Mouse (Mus musculus) MEL (cell line): ENCODE measurements around the gene Vmn2r105. TPM values are rescaled to one million over a fixed set of nuclear protein-coding genes. Genes with fewer than 3 reads are reported as not detected.

Source experiments
- DNase-seq: peaks from one replicate; pipeline ENCODE4 v3.0.0; 2011; ENCODE audit warnings: low read depth, low spot score
- H3K27ac ChIP-seq: 2 replicates; pipeline ENCODE4 v1.5.1; 2012; ENCODE audit warnings: low read depth, mild to moderate bottlenecking, control low read depth, low read length, moderate library complexity; ENCODE audit not compliant: control insufficient read depth
- H3K27me3 ChIP-seq, 2 experiments: fragments of 150-350 bp in 1 of 2; sonication (generic) in 1 of 2; 2 replicates each; pipeline ENCODE4 v1.6.1; 2012; ENCODE audit warnings: low read length in 2 of 2, mild to moderate bottlenecking in 2 of 2, improper control_type of control experiment in 1 of 2, moderate library complexity in 1 of 2; ENCODE audit not compliant: insufficient read depth in 2 of 2, control insufficient read depth in 1 of 2
- H3K36me3 ChIP-seq, 2 experiments: 2 replicates each; pipeline ENCODE4 v1.6.1; 2012 to 2014; ENCODE audit warnings: low read length in 2 of 2, improper control_type of control experiment in 1 of 2, inconsistent platforms in 1 of 2, mild to moderate bottlenecking in 1 of 2; ENCODE audit not compliant: insufficient read depth in 2 of 2, control insufficient read depth in 1 of 2
- H3K4me1 ChIP-seq, 2 experiments: fragments of 150-350 bp in 1 of 2; sonication (generic) in 1 of 2; 2 replicates each; pipeline ENCODE4 v1.6.1; 2012; ENCODE audit warnings: low read length in 2 of 2, improper control_type of control experiment in 1 of 2, mild to moderate bottlenecking in 1 of 2; ENCODE audit not compliant: insufficient read depth in 2 of 2, control insufficient read depth in 1 of 2
- H3K4me3 ChIP-seq, 2 experiments: fragments of 150-350 bp in 1 of 2; sonication (generic) in 1 of 2; 2 replicates each; pipeline ENCODE4 v1.5.1; 2012; ENCODE audit warnings: low read depth in 2 of 2, low read length in 2 of 2, mild to moderate bottlenecking in 2 of 2, moderate library complexity in 2 of 2, control low read depth in 1 of 2, improper control_type of control experiment in 1 of 2; ENCODE audit not compliant: control insufficient read depth in 1 of 2, insufficient read depth in 1 of 2
- H3K79me2 ChIP-seq: 2 replicates; pipeline ENCODE4 v1.6.1; 2012; ENCODE audit warnings: mild to moderate bottlenecking, low read length, moderate library complexity; ENCODE audit not compliant: control insufficient read depth, poor library complexity, insufficient read depth
- H3K9ac ChIP-seq: 2 replicates; pipeline ENCODE4 v1.6.1; 2012; ENCODE audit warnings: low read depth, mild to moderate bottlenecking, control low read depth, low read length, moderate library complexity; ENCODE audit not compliant: control insufficient read depth, poor library complexity, severe bottlenecking
- H3K9me3 ChIP-seq: fragments of 150-350 bp; sonication (generic); replicated peaks from 2 replicates; pipeline ENCODE4 v1.6.1; 2012; ENCODE audit warnings: mild to moderate bottlenecking, low read length, improper control_type of control experiment, moderate library complexity; ENCODE audit not compliant: insufficient read depth
- CHD1 ChIP-seq: IDR thresholded peaks from 2 replicates; pipeline ENCODE4 v1.6.1; 2012; ENCODE audit warnings: low read depth, mild to moderate bottlenecking, inconsistent platforms, low read length, improper control_type of control experiment
- CHD2 ChIP-seq: IDR thresholded peaks from 2 replicates; pipeline ENCODE4 v1.6.1; 2011; ENCODE audit warnings: low read length, improper control_type of control experiment
- E2F4 ChIP-seq: IDR thresholded peaks from 2 replicates; pipeline ENCODE4 v1.6.1; 2011; ENCODE audit warnings: low read depth, low read length, improper control_type of control experiment, borderline replicate concordance
- EP300 ChIP-seq, 2 experiments: IDR thresholded peaks; 2 replicates each; pipeline ENCODE4 v1.6.1; 2011; ENCODE audit warnings: improper control_type of control experiment in 2 of 2, low read length in 2 of 2, low read depth in 1 of 2, mild to moderate bottlenecking in 1 of 2
- ETS1 ChIP-seq: IDR thresholded peaks from 2 replicates; pipeline ENCODE4 v1.6.1; 2012; ENCODE audit warnings: low read depth, mild to moderate bottlenecking, inconsistent platforms, low read length, improper control_type of control experiment, moderate library complexity
- MAFK ChIP-seq: IDR thresholded peaks from 2 replicates; pipeline ENCODE4 v1.6.1; 2011; ENCODE audit warnings: low read depth, mild to moderate bottlenecking, low read length, improper control_type of control experiment, borderline replicate concordance
- MAZ ChIP-seq: IDR thresholded peaks from 2 replicates; pipeline ENCODE4 v1.6.1; 2012; ENCODE audit warnings: low read depth, mild to moderate bottlenecking, inconsistent platforms, low read length, improper control_type of control experiment
- MXI1 ChIP-seq: IDR thresholded peaks from 2 replicates; pipeline ENCODE4 v1.6.1; 2011; ENCODE audit warnings: mild to moderate bottlenecking, low read depth, low read length, improper control_type of control experiment
- MYC ChIP-seq: IDR thresholded peaks from 2 replicates; pipeline ENCODE4 v1.6.1; 2011; ENCODE audit warnings: low read depth, mild to moderate bottlenecking, low read length, improper control_type of control experiment, moderate library complexity
- RCOR1 ChIP-seq: IDR thresholded peaks from 2 replicates; pipeline ENCODE4 v1.6.1; 2012; ENCODE audit warnings: low read depth, mild to moderate bottlenecking, inconsistent platforms, low read length, improper control_type of control experiment
- TAL1 ChIP-seq: IDR thresholded peaks from 2 replicates; pipeline ENCODE4 v1.6.1; 2012; ENCODE audit warnings: mild to moderate bottlenecking, inconsistent platforms, low read length, moderate library complexity, mixed read lengths
- TCF12 ChIP-seq: IDR thresholded peaks from 2 replicates; pipeline ENCODE4 v1.6.1; 2014; ENCODE audit warnings: low read depth, mild to moderate bottlenecking, inconsistent platforms, low read length, improper control_type of control experiment, moderate library complexity
- USF1 ChIP-seq: IDR thresholded peaks from 2 replicates; pipeline ENCODE4 v1.6.1; 2014; ENCODE audit warnings: low read depth, mild to moderate bottlenecking, inconsistent platforms, low read length, improper control_type of control experiment, moderate library complexity
- ZC3H11A ChIP-seq: IDR thresholded peaks from 2 replicates; pipeline ENCODE4 v1.6.1; 2012; ENCODE audit warnings: low read depth, mild to moderate bottlenecking, inconsistent platforms, low read length, improper control_type of control experiment
- polyA plus RNA-seq, 2 experiments: library from polyadenylated mRNA; stranded (reverse) in 1 of 2; unstranded in 1 of 2; fragments of >175 nt in 1 of 2; fragments of >200 nt in 1 of 2; gene quantifications; 2 replicates each; pipeline versions ENCODE4 v1.2.1 to v1.2.4; 2012; ENCODE audit warnings: low replicate concordance in 2 of 2, low read depth in 1 of 2; ENCODE audit not compliant: insufficient read length in 2 of 2, insufficient read depth in 1 of 2, missing spikeins in 1 of 2
- total RNA-seq: library from RNA; depleted of rRNA; stranded (reverse); fragments of 300-350 nt; gene quantifications from 2 replicates; pipeline ENCODE4 v1.2.3, GENCODE M21; 2012; rRNA removed

Vmn2r105 gene
- total RNA-seq (not detected in 2 replicates), polyA plus RNA-seq (not detected)

GRCm38 (mm10) chr17:20234952-20235351, at the start of gene Vmn2r105:
TSS of gene Vmn2r105 (minus strand) at chr17:20235052.
- Histone ChIP-seq H3K79me2 (no peaks in the 10 kb centered on the region), H3K36me3 (no peaks in the 10 kb centered on the region), H3K27ac (no peak within 1 kb of the TSS), H3K9me3 (no peaks in the 10 kb centered on the region), H3K9ac (no peak within 1 kb of the TSS), H3K27me3 (no peaks in the 10 kb centered on the region), H3K4me1 (no peaks in the 10 kb centered on the region), H3K4me3 (no peak within 1 kb of the TSS)
- TF ChIP-seq CHD2 (no peak), MAZ (no peak), E2F4 (no peak), MYC (no peak), USF1 (no peak)
- DNase-seq = no peak

- Histone ChIP-seq H3K4me1 (peaks cover 0 to 2% of the 10 kb centered on the region in 2 experiments; a peak in 1 of 4 replicates), H3K79me2 (no peaks in the 10 kb centered on the region), H3K36me3 (peaks cover 0 to 3% of the 10 kb centered on the region in 2 experiments; a peak in 1 of 4 replicates), H3K27ac (no peak overlapping the region), H3K27me3 (no peaks in the 10 kb centered on the region), H3K9ac (no peak overlapping the region), H3K4me3 (no peak overlapping the region), H3K9me3 (no peaks in the 10 kb centered on the region)
- DNase-seq = peak; percentile 85
- TF ChIP-seq ETS1 = no peak; the same call in 1 of the 2 replicates
- peak; percentile 60; the same call in 1 of the 2 replicates for TF ChIP-seq RCOR1
- TF ChIP-seq EP300 (IDR thresholded peaks at IDR 0.05; ENCODE audit: low read depth in 1 of 2, low read length in 2 of 2) = peak; percentile 28 to 54; a peak in 3 of 4 replicates
Measured at GRCm38 (mm10) chr17:20255522-20255921, 20.7 kb upstream of the Vmn2r105 start.

GRCm38 (mm10) chr17:20182997-20183396, 51.9 kb downstream of the Vmn2r105 start, which contains the start of gene Fpr-rs6:
TSS of gene Fpr-rs6 (minus strand) at chr17:20183097.
- Histone ChIP-seq H3K27ac (no peak within 1 kb of the TSS), H3K9ac (no peak within 1 kb of the TSS), H3K27me3 (no peaks in the 10 kb centered on the region), H3K4me3 (no peak within 1 kb of the TSS), H3K79me2 (no peaks in the 10 kb centered on the region), H3K9me3 (no peaks in the 10 kb centered on the region), H3K4me1 (no peaks in the 10 kb centered on the region), H3K36me3 (no peaks in the 10 kb centered on the region)
- DNase-seq = no peak
- TF ChIP-seq TCF12 (no peak), MXI1 (no peak), ZC3H11A (no peak), MYC (no peak), CHD1 (no peak), CHD2 (no peak), MAFK (no peak), TAL1 (no peak)

Other genes starting within 250 kb of the Vmn2r105 start
- gene Vmn2r104, start 186.7 kb downstream of the Vmn2r105 start, total RNA-seq = not detected in 2 replicates
- gene Vmn2r104, start 186.7 kb downstream of the Vmn2r105 start, polyA plus RNA-seq = not detected
- gene Fpr-rs7, start 120.8 kb downstream of the Vmn2r105 start, total RNA-seq = not detected in 2 replicates
- gene Fpr-rs7, start 120.8 kb downstream of the Vmn2r105 start, polyA plus RNA-seq = not detected
- gene Fpr-rs6, start 52.0 kb downstream of the Vmn2r105 start, total RNA-seq = not detected in 2 replicates
- not detected for gene Fpr-rs6, start 52.0 kb downstream of the Vmn2r105 start, polyA plus RNA-seq
- not detected in 2 replicates for gene Vmn2r106, start 50.5 kb upstream of the Vmn2r105 start, total RNA-seq
- gene Vmn2r106, start 50.5 kb upstream of the Vmn2r105 start, polyA plus RNA-seq = not detected
- gene Vmn2r107, start 110.2 kb upstream of the Vmn2r105 start, total RNA-seq = not detected in 2 replicates
- not detected for gene Vmn2r107, start 110.2 kb upstream of the Vmn2r105 start, polyA plus RNA-seq
- not detected in 2 replicates for gene Vmn1r224, start 179.1 kb upstream of the Vmn2r105 start, total RNA-seq
- gene Vmn1r224, start 179.1 kb upstream of the Vmn2r105 start, polyA plus RNA-seq = not detected
- gene Vmn2r108, start 246.3 kb upstream of the Vmn2r105 start, total RNA-seq = not detected in 2 replicates
- not detected for gene Vmn2r108, start 246.3 kb upstream of the Vmn2r105 start, polyA plus RNA-seq